ENCODE assay signal across 14 mouse cellular contexts in the genomic region with DNA sequence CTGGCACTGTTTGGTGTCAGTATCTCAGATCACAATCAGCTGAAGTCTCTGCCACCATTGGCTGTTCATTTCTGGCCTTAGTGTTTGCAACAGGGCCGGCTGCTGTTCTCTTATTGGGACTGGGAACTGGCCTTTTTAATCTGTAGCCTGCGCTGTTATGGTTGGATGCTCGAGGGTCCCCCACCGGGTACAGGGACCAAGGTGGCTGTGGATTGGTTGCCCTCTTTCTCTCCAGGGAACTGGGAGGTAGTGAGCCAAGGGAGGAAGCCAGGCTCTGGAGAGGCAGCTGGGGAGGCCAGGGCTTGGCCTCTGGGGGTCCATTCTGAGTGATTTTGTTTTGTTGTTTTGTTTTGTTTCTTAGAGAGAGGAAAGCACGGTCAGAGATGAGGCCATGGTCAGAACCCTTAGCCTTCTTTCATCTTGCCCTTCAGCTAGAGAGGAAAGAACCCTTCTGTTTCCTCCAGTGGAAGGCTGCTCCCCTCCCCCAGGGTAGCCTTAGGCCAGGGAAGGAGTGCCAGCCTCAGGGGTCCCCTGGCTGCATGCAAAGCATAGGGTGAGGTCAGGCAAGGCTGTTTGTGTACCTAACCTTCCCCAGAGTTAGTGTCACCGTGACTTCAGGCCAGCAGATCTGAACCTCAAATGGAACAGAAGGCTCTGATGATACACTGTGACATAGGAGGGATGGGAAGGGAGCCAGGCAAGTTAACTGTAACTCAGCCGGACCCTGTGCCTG.
A peak's percentile ranks its signal among the peaks of the same experiment; 100 is the strongest.
DNase-seq lines count a peak whose midpoint lies in the region; ATAC-seq and TF ChIP-seq lines count a peak whose summit lies in the region.
"Had no signal": no experiment of that assay in that cellular context is flagged by ENCODE, and none has a peak within 500 bp of the region (broad histone marks: within the 10 kb centered on the region; RNA-seq: fewer than 3 reads in every experiment).

No protein-coding gene starts in this region.

- H3K27ac ChIP-seq in kidney, embryonic 15.5 days: no peak overlapping the region
- no peak overlapping the region for H3K27ac ChIP-seq in layer of hippocampus, adult 2 months
- H3K27ac ChIP-seq: embryonic facial prominence, embryonic 15.5 days; intestine, embryonic 15.5 days; liver, embryonic 15.5 days; stomach, embryonic 15.5 days had no signal

- H3K9me3 ChIP-seq in kidney, embryonic 15.5 days (replicated peaks): no peaks in the 10 kb centered on the region
- H3K9me3 ChIP-seq in E14TG2a.4 (ENCODE audit: low read length): no peaks in the 10 kb centered on the region
- H3K9me3 ChIP-seq: embryonic facial prominence, embryonic 15.5 days; intestine, embryonic 15.5 days; liver, embryonic 15.5 days; stomach, embryonic 15.5 days had no signal

- no peak overlapping the region for H3K4me3 ChIP-seq in kidney, embryonic 15.5 days (replicated peaks)
- peak overlapping the region; percentile 35 for H3K4me3 ChIP-seq in E14TG2a.4 (replicated peaks; ENCODE audit: low read length)
- no peak overlapping the region for H3K4me3 ChIP-seq in layer of hippocampus, adult 2 months
- H3K4me3 ChIP-seq: embryonic facial prominence, embryonic 15.5 days; intestine, embryonic 15.5 days; liver, embryonic 15.5 days; myocyte; stomach, embryonic 15.5 days had no signal

- ATAC-seq in kidney, embryonic 15.5 days (replicated peaks; ENCODE audit: low FRiP score): peak; percentile 56; the same call in 1 of the 2 replicates
- 0 out of 2 replicates have a peak, but pooled peaks have one; percentile 12 for ATAC-seq in erythroblast, adult 5-6 weeks (replicated peaks; ENCODE audit: low FRiP score, poor library complexity, severe bottlenecking)
- ATAC-seq: intestine, embryonic 15.5 days had no signal

- no peaks in the 10 kb centered on the region for H3K27me3 ChIP-seq in kidney, embryonic 15.5 days
- peaks cover 3% of the 10 kb centered on the region; the same call in 1 of the 2 replicates for H3K27me3 ChIP-seq in E14TG2a.4 (ENCODE audit: insufficient read depth, low read length)
- H3K27me3 ChIP-seq: embryonic facial prominence, embryonic 15.5 days; intestine, embryonic 15.5 days; liver, embryonic 15.5 days; stomach, embryonic 15.5 days had no signal

- H3K4me2 ChIP-seq in kidney, embryonic 15.5 days: no peak overlapping the region
- H3K4me2 ChIP-seq: embryonic facial prominence, embryonic 15.5 days; intestine, embryonic 15.5 days; liver, embryonic 15.5 days; stomach, embryonic 15.5 days had no signal

- no peaks in the 10 kb centered on the region for H3K36me3 ChIP-seq in kidney, embryonic 15.5 days
- no peaks in the 10 kb centered on the region for H3K36me3 ChIP-seq in E14TG2a.4 (ENCODE audit: insufficient read depth, low read length)
- H3K36me3 ChIP-seq: embryonic facial prominence, embryonic 15.5 days; intestine, embryonic 15.5 days; liver, embryonic 15.5 days; stomach, embryonic 15.5 days had no signal

- TF ChIP-seq CTCF in E14TG2a.4 (conservative IDR thresholded peaks at IDR 0.05; ENCODE audit: low read length): no peak
- TF ChIP-seq CTCF in layer of hippocampus, adult 2 months (conservative IDR thresholded peaks at IDR 0.05): no peak

- peak; percentile 26 for DNase-seq in embryo, embryonic 10 days (ENCODE audit: low spot score)
- DNase-seq in embryo, embryonic 11 days: no peak
- DNase-seq in kidney, adult 9 months: no peak
- no peak for DNase-seq in layer of hippocampus, adult 2 months (ENCODE audit: low spot score in 2 of 2)
- no peak for DNase-seq in MN1 (ENCODE audit: low spot score)
- DNase-seq: cerebellum, adult 11-12 months had no signal

- H3K9ac ChIP-seq in kidney, embryonic 15.5 days: no peak overlapping the region
- H3K9ac ChIP-seq: embryonic facial prominence, embryonic 15.5 days; intestine, embryonic 15.5 days; liver, embryonic 15.5 days; stomach, embryonic 15.5 days had no signal

- peaks cover 7% of the 10 kb centered on the region for H3K4me1 ChIP-seq in kidney, embryonic 15.5 days
- H3K4me1 ChIP-seq in E14TG2a.4 (replicated peaks; ENCODE audit: low read depth, low read length): peaks cover 66% of the 10 kb centered on the region
- H3K4me1 ChIP-seq: intestine, embryonic 15.5 days; liver, embryonic 15.5 days; stomach, embryonic 15.5 days had no signal

- 32% methylated on average over 7 of the region's 7 CpGs for WGBS in kidney, embryonic 15.5 days
